Mouse (Mus musculus) heart, postnatal 14 days (tissue): ENCODE measurements around the gene Tmem248. TPM values are rescaled to one million over a fixed set of nuclear protein-coding genes. Genes with fewer than 3 reads are reported as not detected.

Source experiments
- DNase-seq, 2 experiments: peaks; one replicate each; pipeline ENCODE4 v3.0.0; 2021 to 2022
- intact Hi-C: fragments of 180-260 bp; cut with DNase I; formaldehyde crosslinking; loops from one replicate; pipeline ENCODE4 v1.15.1; 2025
- long read RNA-seq, 2 experiments: library from polyadenylated mRNA; stranded (forward); transcript quantifications; one replicate each; pipeline ENCODE4 v2.0.0; 2021
- total RNA-seq, 2 experiments: library from RNA; stranded (reverse); gene quantifications; 2 replicates each; pipeline ENCODE4 v1.2.3; 2021

Gene Tmem248
- total RNA-seq = 10 to 100 TPM; 31.7 to 33.0 TPM
- long read RNA-seq, experiment 1, transcript Tmem248-202 (7 exons, 3,570 nt) = major isoform, 42 of 51 reads
- long read RNA-seq, experiment 1, partial matches to known transcripts = 5 of 51 reads
- long read RNA-seq, experiment 1, other reads (novel, unspliced or antisense) = 4 of 51 reads
- long read RNA-seq, experiment 2, transcript Tmem248-202 (7 exons, 3,570 nt) = major isoform, 32 of 35 reads
- long read RNA-seq, experiment 2, partial matches to known transcripts = 1 of 35 reads
- long read RNA-seq, experiment 2, other reads (novel, unspliced or antisense) = 2 of 35 reads

- intact Hi-C loops = no loop called here
Observed at GRCm38 (mm10) chr5:130216781-130217180, at the start of gene Tmem248. Tmem248 (plus strand) TSS chr5:130217081.

GRCm38 (mm10) chr5:130169109-130169508 is 47.8 kb upstream of the Tmem248 start:
- intact Hi-C loops = loop anchor here (10.0 kb wide), 1 partner anchor 254 kb away; no protein-coding TSS in a partner anchor
- no peak for DNase-seq

More at GRCm38 (mm10) chr5:130216781-130217180, at the start of gene Tmem248:
- no peak for DNase-seq

DNA sequence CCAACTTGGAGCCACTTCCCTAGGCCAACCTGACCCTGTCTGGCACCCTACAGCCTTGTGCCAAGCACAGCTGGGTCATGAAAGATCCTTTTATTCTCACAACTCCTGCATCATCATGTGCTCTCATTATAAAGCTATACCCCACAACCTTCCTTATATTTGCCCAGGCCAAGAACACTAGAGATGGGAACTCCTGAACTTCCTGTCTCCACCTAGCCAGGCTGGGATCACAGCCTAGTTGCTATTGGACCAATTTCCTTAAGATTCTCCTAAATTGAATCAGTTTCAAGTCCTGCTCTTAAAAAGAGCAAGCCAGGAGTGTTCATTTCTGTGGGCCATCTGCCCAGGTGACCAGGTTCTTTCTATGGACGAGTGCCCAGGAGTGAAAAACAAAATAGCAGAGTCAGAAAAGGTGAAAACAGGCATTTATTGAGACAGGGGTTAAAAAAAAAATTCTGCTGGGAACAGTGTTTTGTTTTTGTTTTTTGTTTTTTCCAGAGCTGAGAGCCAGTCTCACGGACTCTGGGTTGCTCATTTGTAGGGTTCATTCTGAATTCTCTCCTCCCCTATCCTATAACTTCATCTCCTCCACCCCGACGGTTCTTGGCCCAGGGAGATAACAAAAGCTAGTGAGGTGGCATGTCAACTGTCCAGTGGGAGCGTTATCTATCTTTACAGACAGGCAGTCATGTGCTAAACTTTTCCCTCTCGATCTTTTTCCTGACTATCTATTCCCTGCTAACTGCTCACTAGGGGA is 46.0 kb upstream of the Tmem248 start:
- no peak for DNase-seq
- intact Hi-C loops = loop anchor here (5.0 kb wide), 1 partner anchor 51 kb away; no protein-coding TSS in a partner anchor

DNA sequence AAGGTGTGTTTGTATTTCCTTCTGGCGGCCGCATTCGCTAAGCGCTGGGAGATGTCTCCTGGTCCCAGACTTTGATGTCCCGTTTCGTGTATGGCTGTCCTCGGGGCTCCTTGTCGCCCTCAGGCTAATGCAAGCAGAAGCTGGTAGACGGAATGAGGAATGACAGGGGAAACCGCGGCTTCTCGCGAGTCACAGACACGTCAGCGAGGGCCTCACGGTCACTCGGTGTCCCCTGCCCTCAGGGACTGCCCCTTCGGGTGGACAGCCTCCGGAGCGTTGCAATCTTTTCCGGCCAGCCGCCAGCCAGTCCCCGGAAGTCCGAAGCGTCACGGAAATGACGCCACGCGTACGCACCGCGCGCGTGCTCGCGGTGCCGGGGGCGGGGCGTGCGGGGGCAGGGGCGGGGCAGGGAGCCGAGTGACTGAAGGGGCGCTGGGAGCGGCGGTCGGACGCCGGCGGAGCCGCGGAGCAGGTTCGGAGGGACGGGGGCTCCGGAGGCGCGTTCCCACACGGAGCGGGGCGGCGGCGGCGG is 45.4 kb upstream of the Tmem248 start, which contains the start of gene Rabgef1:
Rabgef1 (plus strand) TSS at position 376 of the 532 bp plus-strand sequence.
- DNase-seq = peak; percentile 97
- intact Hi-C loops = loop anchor here (5.0 kb wide), 1 partner anchor 51 kb away; no protein-coding TSS in a partner anchor

GRCm38 (mm10) chr5:130171956-130172601 is 44.8 kb upstream of the Tmem248 start:
- peak; percentile 40 to 56 for DNase-seq
- intact Hi-C loops = loop anchor here (5.0 kb wide), 1 partner anchor 50 kb away; no protein-coding TSS in a partner anchor

- DNase-seq = no peak
- intact Hi-C loops = loop anchor here (5.0 kb wide), 1 partner anchor 49 kb away; no protein-coding TSS in a partner anchor
Observed at GRCm38 (mm10) chr5:130173012-130173411, 43.9 kb upstream of the Tmem248 start.

- intact Hi-C loops = no loop called here
- DNase-seq = no peak
Observed at GRCm38 (mm10) chr5:130177871-130178270, 39.0 kb upstream of the Tmem248 start.

- DNase-seq = no peak
- intact Hi-C loops = no loop called here
Observed at GRCm38 (mm10) chr5:130180362-130180761, 36.5 kb upstream of the Tmem248 start.

DNA sequence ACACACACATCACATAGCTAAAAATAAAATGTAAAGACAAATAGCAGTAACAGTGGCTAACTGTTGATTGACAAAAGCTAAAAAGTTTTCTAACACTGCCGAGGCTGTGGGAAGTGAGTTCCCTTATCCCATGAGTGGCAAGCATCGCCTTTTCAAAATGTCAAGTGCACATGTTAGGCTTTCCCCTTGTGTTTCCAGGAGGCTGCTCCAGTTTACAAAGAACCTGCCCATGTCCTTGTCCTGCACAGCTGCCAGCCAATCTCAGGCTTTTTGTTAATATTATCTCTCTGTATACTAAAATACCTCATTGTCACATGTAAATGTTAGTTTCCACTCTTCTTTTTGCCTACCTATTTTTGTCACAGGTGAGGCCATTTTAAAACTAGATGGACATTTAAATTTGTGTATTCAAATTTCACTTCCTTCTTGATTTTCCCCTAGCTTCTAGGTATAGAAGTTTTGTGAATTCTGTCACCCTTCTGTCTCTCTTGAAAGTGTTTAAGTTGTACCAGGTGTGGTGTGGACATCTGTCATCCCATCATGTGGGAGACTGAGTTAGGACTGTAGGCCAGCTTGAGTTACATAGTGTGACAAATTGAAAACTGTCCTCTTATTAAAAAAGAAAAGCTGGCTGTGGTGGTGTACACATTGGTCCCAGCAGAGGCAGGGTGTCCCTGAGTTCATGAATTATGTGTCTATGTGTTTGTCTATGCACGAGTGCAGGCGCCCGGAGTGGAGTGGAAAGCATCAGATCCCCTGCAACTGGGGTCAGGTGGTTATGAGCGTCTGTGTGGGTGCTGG is 34.9 kb upstream of the Tmem248 start:
- intact Hi-C loops = no loop called here
- no peak for DNase-seq

DNA sequence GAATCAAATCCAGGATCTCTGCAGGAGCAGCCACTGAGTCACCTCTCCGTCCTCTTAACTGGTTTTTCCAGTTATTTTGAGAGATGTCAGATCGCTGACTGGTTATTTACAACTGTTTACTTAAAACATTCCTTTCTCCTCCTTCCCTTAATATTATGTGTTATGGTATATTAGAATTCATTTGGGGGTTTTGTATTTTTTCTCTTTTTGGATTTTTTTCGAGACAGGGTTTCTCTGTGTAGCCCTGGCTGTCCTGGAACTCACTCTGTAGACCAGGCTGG is 34.4 kb upstream of the Tmem248 start:
- DNase-seq = no peak
- intact Hi-C loops = no loop called here

DNA sequence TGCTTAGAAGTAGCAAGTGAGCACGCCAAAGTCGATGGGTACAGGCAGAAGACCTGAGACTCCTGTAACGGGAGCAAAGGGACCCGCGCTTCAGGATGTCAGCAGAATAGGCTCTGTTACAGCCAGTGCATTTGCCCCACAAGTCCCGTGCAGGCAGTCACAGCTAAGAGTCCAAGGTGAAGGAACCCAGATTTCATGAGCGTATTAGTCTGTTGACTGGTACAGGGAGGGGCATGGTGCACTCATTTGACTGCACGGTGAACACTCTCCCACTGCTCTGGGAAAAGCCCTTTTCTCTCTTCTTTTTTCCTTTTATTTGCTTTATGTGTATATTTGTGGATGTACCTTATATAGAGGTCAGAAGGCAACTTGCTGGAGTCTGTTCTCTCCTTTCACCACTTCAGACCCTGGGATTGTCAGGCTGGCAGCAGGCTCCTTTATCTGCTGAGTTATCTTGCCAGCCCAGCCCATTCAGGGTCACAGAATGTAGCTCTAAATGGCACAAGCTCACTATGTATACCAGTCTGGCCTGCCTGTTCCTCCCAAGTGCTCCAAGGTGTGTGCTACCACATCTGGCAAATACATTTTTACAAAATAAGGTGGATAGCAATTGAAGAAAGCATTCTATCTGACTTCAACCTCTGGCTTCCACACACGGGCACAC is 32.6 kb upstream of the Tmem248 start:
- no peak for DNase-seq
- intact Hi-C loops = no loop called here

DNA sequence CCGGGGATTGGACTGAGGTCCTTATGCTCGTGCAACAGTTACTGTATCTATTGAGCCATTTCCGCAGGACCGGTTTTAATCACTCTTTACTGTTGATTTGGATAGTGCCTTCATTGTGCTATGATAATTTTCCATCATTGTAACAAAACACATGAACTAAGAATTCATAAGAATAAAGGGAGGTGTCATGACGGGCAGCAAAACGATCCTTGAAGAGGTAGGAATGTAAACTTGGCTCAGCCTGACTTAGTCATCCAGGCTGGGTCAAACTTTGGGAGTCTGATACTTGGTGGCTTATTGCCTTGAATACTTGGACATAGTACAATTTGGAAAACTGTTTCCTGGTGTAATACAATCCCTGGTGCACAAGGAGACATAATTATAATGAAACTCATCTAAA is 31.6 kb upstream of the Tmem248 start:
- no peak for DNase-seq
- intact Hi-C loops = no loop called here

DNA sequence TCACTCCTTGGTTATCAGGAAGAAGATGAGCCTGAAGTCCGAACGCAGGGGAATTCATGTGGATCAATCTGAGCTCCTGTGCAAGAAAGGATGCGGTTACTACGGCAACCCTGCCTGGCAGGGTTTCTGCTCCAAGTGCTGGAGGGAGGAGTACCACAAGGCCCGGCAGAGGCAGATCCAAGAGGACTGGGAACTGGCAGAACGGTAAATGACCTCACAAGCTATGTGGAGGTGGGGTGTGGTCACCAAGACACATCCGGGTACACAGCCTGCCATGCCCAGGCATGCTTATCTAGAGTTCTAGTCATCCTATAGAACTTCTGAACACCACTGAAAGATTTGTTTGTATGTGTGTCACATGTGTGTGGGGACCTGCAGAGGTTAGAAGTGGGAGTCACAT is 29.5 kb upstream of the Tmem248 start:
- DNase-seq = no peak
- intact Hi-C loops = no loop called here

GRCm38 (mm10) chr5:130190909-130191308 is 26.0 kb upstream of the Tmem248 start:
- DNase-seq = no peak
- intact Hi-C loops = no loop called here

DNA sequence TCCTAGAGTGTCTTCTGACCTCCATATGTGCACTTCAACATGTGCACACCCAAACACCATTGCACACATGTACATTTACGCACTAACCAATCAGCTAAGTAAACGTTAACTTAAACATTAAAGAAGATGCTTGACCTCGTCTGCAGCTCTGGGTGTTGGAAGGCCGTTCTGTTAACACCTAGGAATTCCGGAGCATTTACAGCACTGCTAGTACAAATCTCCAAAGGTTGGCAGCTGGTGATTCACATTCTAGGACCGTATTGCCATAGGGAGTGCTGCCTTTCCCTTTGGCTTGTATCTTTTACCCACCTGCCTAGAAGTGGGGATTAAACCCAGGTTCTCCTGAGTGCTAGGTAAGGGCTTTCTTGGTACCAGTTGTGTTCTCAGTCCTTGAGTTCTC is 25.0 kb upstream of the Tmem248 start:
- no peak for DNase-seq

DNA sequence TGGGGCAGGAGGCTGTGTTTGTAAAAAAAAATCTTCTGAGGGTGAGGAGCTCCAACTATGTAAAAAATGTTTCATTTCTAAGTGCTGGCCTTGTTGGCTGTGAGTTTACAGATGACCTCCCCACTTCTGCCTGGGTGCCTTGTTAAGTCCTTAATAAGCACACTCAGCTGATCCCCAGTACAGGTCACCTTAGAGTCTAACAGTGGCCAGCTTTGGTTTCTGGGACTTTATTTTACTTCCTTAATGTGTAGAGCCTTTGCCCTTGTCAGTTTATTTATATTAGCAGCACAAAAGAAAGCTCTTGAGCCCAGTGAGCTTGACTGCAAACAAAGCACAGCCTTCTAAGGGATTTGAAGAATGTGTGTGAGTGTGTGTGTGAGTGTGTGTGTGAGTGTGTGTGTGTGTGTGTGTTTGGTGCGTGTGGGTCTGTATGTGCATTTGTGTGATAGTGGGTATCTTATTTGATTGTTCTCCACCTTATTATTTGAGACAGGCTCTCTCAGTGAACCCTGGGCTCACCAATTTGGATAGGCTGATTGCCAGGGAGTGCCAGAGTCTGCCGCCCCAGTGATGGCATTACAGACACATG is 24.4 kb upstream of the Tmem248 start:
- intact Hi-C loops = no loop called here
- DNase-seq = no peak

More for the DNA sequence above, 25.0 kb upstream of the Tmem248 start:
- intact Hi-C loops = no loop called here

DNA sequence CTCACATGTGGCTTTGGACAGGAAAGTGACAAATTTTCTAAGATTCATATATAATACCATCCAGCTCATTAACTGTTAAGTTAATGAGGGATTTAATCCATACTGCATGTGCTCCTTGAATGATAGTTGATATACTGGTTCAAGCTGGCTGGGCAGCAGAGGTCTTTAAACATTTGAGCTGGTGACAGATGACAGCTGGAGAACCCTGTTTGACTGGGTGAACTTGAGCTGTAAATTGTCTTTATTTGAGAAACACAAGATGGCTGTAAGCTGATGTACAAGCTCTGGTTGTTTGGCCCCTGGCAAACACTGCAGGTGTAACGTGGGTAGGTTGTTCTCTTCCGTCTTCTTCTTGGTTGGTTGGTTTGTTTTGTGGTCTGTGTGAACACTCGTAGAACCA is 23.1 kb upstream of the Tmem248 start:
- intact Hi-C loops = no loop called here
- no peak for DNase-seq

DNA sequence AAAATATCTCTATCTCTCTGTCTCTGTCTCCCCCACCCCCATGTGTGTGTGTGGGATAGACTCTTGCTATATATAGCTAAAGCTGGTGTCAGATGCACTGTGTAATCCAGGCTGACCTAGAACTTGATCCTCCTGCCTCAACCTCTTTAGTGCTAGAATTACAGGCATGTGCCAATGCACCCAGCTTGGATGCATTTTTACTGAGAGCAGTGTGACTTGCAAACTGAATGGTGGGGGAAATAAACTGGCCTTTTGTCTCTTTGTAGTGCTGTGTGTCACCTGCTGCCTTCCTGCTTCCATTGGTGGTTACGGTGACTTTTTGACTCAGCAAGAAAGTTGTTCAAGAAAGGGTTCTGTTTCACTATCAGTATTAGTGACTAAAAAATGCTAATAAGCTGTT is 20.6 kb upstream of the Tmem248 start:
- DNase-seq = no peak
- intact Hi-C loops = no loop called here

DNA sequence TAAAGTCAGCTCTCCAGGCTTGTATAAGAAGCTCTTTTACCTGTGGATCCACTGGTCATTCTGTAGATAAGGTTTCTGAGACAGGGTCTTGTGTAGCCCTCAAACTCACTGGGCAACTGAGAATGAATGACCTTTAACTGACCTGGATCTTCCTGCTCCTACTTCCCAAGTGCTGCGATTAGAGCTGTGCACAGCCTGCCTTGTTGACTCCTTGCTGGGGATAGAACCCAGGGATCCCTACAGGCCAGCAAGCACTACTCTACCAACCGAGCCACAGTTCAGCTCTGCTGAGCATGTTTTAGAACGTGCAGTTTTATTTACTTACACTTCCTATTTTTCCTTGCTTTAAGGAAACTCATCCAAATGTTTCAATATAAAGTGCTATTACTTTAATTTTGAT is 19.4 kb upstream of the Tmem248 start:
- intact Hi-C loops = no loop called here
- no peak for DNase-seq
